Mouse (Mus musculus) spleen, adult 2 months (tissue): Measurements from ENCODE around the gene Tmem116. TPM values are rescaled to one million over a fixed set of nuclear protein-coding genes. Genes with fewer than 3 reads are reported as not detected.

ENCODE experiments used
- DNase-seq, 2 experiments: peaks; one replicate each; pipeline versions ENCODE4 v3.0.0 to v3.0.0-alpha.2; 2012 to 2021; ENCODE audit warnings: low spot score in 2 of 2, low read depth in 1 of 2
- H3K27ac ChIP-seq: fragments of 200-500 bp; 2 replicates; pipeline ENCODE4 v1.5.1; 2012; ENCODE audit warnings: low read length, inconsistent platforms; ENCODE audit not compliant: insufficient read depth
- H3K27me3 ChIP-seq: fragments of 200-500 bp; 2 replicates; pipeline ENCODE4 v1.6.1; 2012; ENCODE audit warnings: mild to moderate bottlenecking, moderate library complexity, low read length, inconsistent platforms; ENCODE audit not compliant: control insufficient read depth, insufficient read depth
- H3K36me3 ChIP-seq: fragments of 200-500 bp; 2 replicates; pipeline ENCODE4 v1.6.1; 2012; ENCODE audit warnings: mild to moderate bottlenecking, low read length, inconsistent platforms; ENCODE audit not compliant: control insufficient read depth, insufficient read depth
- H3K4me1 ChIP-seq: fragments of 200-500 bp; 2 replicates; pipeline ENCODE4 v1.6.1; 2011; ENCODE audit warnings: inconsistent platforms; ENCODE audit not compliant: control insufficient read depth, insufficient read depth, insufficient read length
- H3K4me3 ChIP-seq: fragments of 200-500 bp; 2 replicates; pipeline ENCODE4 v1.5.1; 2011; ENCODE audit warnings: mild to moderate bottlenecking, inconsistent platforms; ENCODE audit not compliant: insufficient read depth, insufficient read length; ENCODE audit errors: extremely low read depth
- CTCF ChIP-seq: fragments of 200-500 bp; IDR thresholded peaks from 2 replicates; pipeline ENCODE4 v1.5.1; 2011; ENCODE audit warnings: mild to moderate bottlenecking, inconsistent platforms; ENCODE audit not compliant: insufficient read depth, insufficient read length, insufficient replicate concordance; ENCODE audit errors: extremely low read depth
- POLR2A ChIP-seq: fragments of 200-500 bp; IDR thresholded peaks from 2 replicates; pipeline ENCODE4 v1.6.1; 2011; ENCODE audit warnings: low read depth, low read length, inconsistent platforms
- WGBS: fragments of 180-500 bp; shearing (Covaris S2); methylation state at CpG from one replicate; pipeline ENCODE4 v1.1.7; 2018; 5-methylcytosine and 5-hydroxymethylcytosine counted together
- polyA plus RNA-seq: library from polyadenylated mRNA; depleted of rRNA; stranded (reverse); fragments of >200 nt; gene quantifications from 2 replicates; pipeline ENCODE4 v1.2.3, GENCODE M21; 2012

Tmem116 gene
- polyA plus RNA-seq, 1 experiment: 1.3 TPM

DNA sequence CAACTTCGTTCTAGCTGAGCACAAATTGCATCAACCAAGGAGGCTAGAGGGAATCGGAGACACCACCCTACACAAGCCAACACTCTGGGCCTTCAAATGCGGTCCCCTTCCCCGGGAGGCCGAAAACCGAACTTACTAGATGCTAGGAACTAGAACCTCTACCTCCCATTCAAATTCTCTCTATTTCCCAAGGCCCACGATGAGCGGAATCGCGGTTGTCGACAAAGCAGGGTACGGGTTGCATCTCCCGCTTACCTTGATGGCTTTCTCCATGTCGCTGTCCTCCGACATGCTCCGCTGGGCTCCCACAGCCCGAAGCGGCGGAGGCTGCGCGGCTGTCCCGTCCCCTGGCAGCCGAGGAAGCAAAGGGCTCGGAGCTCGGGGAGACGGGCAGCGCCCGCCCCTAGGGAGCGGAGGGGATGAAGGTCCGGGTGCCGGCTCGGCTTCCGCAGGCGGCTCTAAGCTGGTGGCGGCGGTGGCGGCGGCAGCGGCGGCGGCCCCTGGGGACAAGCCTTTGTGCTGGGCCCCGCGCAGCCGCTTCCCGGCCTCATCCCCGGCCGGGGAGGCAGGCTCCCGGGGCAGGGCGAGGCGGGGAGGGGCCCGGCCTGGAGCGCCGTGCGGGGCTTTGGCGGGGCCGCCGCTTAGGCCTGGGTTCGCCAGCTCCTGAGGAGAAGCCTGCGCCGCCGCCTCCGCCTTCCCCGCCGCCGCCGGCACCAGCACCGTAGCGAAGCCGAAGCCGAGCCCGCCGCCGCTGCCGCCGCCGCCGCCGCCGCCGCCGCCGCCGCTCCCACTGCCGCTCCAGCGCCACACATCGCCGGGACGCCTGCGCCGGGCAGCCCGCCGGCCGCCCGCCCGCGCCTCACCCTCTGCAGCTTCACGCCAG lies 93.5 kb downstream of the Tmem116 start, which contains the start of the genes Adam1a and Gm42878:
Gene Adam1a, minus strand, starts transcription at position 573 of the 883 bp plus-strand sequence.
Gene Gm42878, minus strand, starts transcription at position 573 of the 883 bp plus-strand sequence.
- WGBS: 1% methylated on average over 59 of the region's 97 CpGs
- Histone ChIP-seq H3K27me3 (no peaks in the 10 kb centered on the region), H3K27ac (peak within 1 kb of the TSS; percentile 91), H3K36me3 (no peaks in the 10 kb centered on the region), H3K4me3 (peak within 1 kb of the TSS; percentile 81), H3K4me1 (peaks cover 2% of the 10 kb centered on the region; the same call in 1 of the 2 replicates)
- TF ChIP-seq POLR2A: no peak
- peak in 1 of 2 experiments; percentile 41 for DNase-seq

DNA sequence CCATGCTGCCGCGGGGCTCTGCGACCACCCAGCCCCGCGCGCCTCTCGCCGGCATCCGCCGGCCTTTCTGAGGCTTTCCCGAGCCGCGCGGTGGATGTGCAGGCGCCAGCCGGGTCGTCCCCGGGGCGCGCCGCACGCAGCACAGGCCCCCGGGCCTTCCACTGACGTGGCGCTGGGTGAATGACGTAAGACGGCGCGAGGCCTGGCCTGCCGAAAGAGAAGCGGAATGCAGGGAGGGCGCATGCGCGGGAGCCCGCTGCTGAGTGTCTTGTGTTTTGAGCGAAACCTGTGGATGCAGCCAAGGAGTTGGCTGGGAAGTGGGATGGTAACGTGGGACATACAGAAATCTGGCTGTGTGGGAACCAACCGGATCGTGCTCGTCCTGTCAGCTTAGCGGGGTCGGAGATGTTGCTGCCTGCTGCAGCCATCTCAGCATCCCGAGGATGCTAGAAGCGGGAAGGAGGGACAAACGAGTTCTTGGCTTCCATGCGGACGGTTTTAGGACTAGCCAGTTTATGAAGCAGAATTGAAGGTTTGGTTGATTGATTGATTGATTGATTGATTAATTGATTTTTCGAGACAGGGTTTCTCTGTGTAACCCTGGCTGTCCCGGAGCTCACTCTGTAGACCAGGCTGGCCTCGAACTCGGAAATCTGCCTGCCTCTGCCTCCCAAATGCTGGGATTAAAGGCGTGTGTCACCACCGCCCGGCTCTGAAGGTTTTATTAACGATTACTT lies 94.3 kb downstream of the Tmem116 start, which contains the start of gene Mapkapk5:
Gene Mapkapk5, minus strand, starts transcription at position 113 of the 737 bp plus-strand sequence.
- WGBS: under 1% methylated on average over 55 of the region's 55 CpGs
- peak; percentile 86 to 89 for DNase-seq

DNA sequence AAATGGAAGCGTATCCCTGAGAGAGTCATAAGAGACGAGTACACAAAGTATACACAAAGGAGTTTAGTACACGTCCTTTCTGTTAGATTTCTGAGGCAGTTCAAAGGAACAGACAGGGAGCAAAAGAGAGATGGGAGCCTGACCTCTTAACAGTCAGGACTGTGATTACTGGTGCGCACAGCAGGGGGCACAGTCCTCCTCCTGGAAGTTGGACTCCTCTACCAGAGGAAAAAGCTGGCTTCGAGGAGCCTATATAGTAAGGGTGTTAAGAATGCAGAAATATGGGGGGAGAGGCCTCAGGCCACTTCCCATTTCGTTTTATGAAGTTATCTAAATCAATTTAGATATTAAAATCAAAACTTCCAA lies 94.8 kb downstream of the Tmem116 start:
- peaks cover 2% of the 10 kb centered on the region; the same call in 1 of the 2 replicates for H3K4me1 ChIP-seq
- no peaks in the 10 kb centered on the region for H3K36me3 ChIP-seq
- H3K27me3 ChIP-seq: no peaks in the 10 kb centered on the region
- TF ChIP-seq CTCF (peak; percentile 53; the same call in 1 of the 2 replicates), POLR2A (no peak)
- H3K27ac ChIP-seq: no peak overlapping the region
- peak overlapping the region; percentile 81; the same call in 1 of the 2 replicates for H3K4me3 ChIP-seq
- 8% methylated on average over 6 of the region's 6 CpGs for WGBS
- DNase-seq: peak in 1 of 2 experiments; percentile 41

More for the DNA sequence above, 94.3 kb downstream of the Tmem116 start, which contains the start of gene Mapkapk5:
- TF ChIP-seq POLR2A (peak; percentile 22; the same call in 1 of the 2 replicates), CTCF (no peak)
- Histone ChIP-seq H3K27ac (peak within 1 kb of the TSS; percentile 91), H3K36me3 (no peaks in the 10 kb centered on the region), H3K4me1 (peaks cover 2% of the 10 kb centered on the region; the same call in 1 of the 2 replicates), H3K4me3 (peak within 1 kb of the TSS; percentile 81), H3K27me3 (no peaks in the 10 kb centered on the region)

DNA sequence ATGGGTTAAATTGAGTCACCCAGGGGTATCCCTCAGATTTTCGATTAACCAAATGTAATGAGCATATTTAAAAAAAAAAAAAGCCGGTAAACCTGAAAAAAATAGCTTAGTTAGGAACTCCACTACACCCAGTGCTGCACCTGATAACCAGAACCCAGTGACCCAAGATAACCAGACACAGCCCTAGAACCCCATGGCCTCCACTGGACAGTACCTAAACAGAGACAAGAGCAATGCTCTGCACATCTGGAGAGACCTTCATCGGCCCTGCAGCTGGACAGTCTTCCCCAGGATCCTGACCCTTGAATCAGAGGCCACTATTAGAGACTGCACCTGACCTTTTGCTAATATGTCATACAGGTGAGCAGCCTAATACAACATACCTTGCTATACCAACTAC lies 95.4 kb downstream of the Tmem116 start:
- no peak for TF ChIP-seq POLR2A
- TF ChIP-seq CTCF: no peak
- no peaks in the 10 kb centered on the region for H3K27me3 ChIP-seq
- no peaks in the 10 kb centered on the region for H3K36me3 ChIP-seq
- no peak for DNase-seq
- no peak overlapping the region for H3K4me3 ChIP-seq
- H3K4me1 ChIP-seq: peaks cover 2% of the 10 kb centered on the region; the same call in 1 of the 2 replicates
- H3K27ac ChIP-seq: no peak overlapping the region
- 80% methylated on average over 3 of the region's 3 CpGs for WGBS

DNA sequence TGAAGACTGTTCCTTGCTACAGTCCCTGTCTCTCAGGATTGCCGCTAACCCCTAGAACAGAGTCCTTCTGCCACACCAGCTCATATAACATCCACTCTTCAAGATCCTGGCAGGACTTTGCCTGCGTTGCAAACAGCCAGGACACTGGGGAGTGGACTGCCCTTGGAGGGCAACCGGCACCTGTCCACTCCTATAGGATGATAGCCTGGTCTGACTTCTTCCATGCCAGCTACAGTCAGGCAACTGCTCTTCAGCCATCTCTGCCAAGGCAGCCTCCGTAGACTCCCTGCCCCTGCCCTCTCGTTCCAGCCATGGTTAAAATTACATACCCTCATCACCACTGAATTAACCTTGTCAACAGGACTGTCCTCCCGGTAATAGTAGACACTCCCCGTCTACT lies 97.5 kb downstream of the Tmem116 start:
- 91% methylated on average over 7 of the region's 7 CpGs for WGBS
- H3K27me3 ChIP-seq: no peaks in the 10 kb centered on the region
- no peak overlapping the region for H3K27ac ChIP-seq
- DNase-seq: no peak
- no peak for TF ChIP-seq CTCF
- TF ChIP-seq POLR2A: no peak
- H3K4me3 ChIP-seq: no peak overlapping the region
- no peaks in the 10 kb centered on the region for H3K36me3 ChIP-seq
- H3K4me1 ChIP-seq: peaks cover 2% of the 10 kb centered on the region; the same call in 1 of the 2 replicates

DNA sequence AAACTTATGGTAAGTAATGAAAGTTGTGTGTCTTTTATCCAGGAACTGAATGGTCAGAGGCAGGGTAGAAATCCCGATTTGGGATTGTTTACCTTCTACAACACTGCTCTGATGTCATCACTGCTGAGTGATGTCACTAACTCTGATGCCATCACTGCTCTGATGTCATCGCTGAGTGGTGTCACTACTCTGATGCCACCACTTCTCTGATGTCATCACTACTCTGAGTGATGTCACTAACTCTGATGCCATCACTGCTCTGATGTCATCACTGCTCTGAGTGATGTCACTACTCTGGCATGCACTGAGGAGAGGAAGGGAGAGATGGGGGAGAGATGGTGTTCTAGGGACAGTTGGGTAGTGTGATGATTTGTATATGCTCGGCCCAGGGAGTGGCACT lies 110.7 kb downstream of the Tmem116 start:
- Histone ChIP-seq H3K4me3 (no peak overlapping the region), H3K4me1 (no peaks in the 10 kb centered on the region; the same call in 1 of the 2 replicates), H3K36me3 (no peaks in the 10 kb centered on the region), H3K27me3 (no peaks in the 10 kb centered on the region), H3K27ac (no peak overlapping the region)
- 89% methylated on average over 3 of the region's 3 CpGs for WGBS
- no peak for DNase-seq
- TF ChIP-seq CTCF: no peak
- TF ChIP-seq POLR2A: no peak
